Mouse (Mus musculus) CH12.LX (cell line): ENCODE data around the gene AW822073. TPM values are rescaled to one million over a fixed set of nuclear protein-coding genes. Genes with fewer than 3 reads are reported as not detected.
"Not testable (repeated sequence)": the region's sequence is repeated elsewhere in the genome, so short reads cannot be mapped to it uniquely, and the experiment has no call there.

Experiments used
- DNase-seq: peaks from one replicate; pipeline ENCODE4 v3.0.0-alpha.2; 2013; ENCODE audit errors: extremely low read depth
- H3K27ac ChIP-seq: 2 replicates; pipeline ENCODE4 v1.5.1; 2012; ENCODE audit warnings: low read depth, mild to moderate bottlenecking, control low read depth, moderate library complexity; ENCODE audit not compliant: insufficient read depth
- H3K27me3 ChIP-seq: replicated peaks from 2 replicates; pipeline ENCODE3; 2012; ENCODE audit warnings: inconsistent platforms
- H3K36me3 ChIP-seq, 2 experiments: replicated peaks in 1 of 2; 2 replicates each; pipeline versions ENCODE3 to v1.6.1; 2012; ENCODE audit warnings: inconsistent platforms in 1 of 2, low read length in 1 of 2, mild to moderate bottlenecking in 1 of 2, mixed read lengths in 1 of 2, moderate library complexity in 1 of 2; ENCODE audit not compliant: control insufficient read depth in 1 of 2, insufficient read depth in 1 of 2
- H3K4me1 ChIP-seq, 2 experiments: 2 replicates each; pipeline ENCODE4 v1.6.1; 2012; ENCODE audit warnings: inconsistent platforms in 1 of 2, moderate library complexity in 1 of 2; ENCODE audit not compliant: insufficient read depth in 2 of 2, control insufficient read depth in 1 of 2
- H3K4me2 ChIP-seq: 2 replicates; pipeline ENCODE4 v1.6.1; 2012; ENCODE audit warnings: low read depth, mild to moderate bottlenecking, control low read depth; ENCODE audit not compliant: poor library complexity, insufficient read depth, severe bottlenecking
- H3K4me3 ChIP-seq, 3 experiments: fragments of 150-350 bp in 1 of 3; sonication (generic) in 1 of 3; replicated peaks in 1 of 3; 2 replicates each; pipeline versions ENCODE3 to v1.5.1; 2011 to 2012; ENCODE audit warnings: low read depth in 2 of 3, low read length in 2 of 3, mild to moderate bottlenecking in 2 of 3, moderate library complexity in 2 of 3, control low read depth in 1 of 3, improper control_type of control experiment in 1 of 3, inconsistent platforms in 1 of 3, mixed read lengths in 1 of 3; ENCODE audit not compliant: poor library complexity in 1 of 3
- H3K79me2 ChIP-seq: replicated peaks from 2 replicates; pipeline ENCODE4 v1.6.1; 2012; ENCODE audit warnings: mild to moderate bottlenecking, moderate library complexity; ENCODE audit not compliant: control insufficient read depth, poor library complexity, insufficient read depth, severe bottlenecking; ENCODE audit errors: extremely low read depth
- H3K9ac ChIP-seq: 2 replicates; pipeline ENCODE4 v1.6.1; 2012; ENCODE audit warnings: low read depth, mild to moderate bottlenecking, control low read depth, moderate library complexity; ENCODE audit not compliant: insufficient read depth
- H3K9me3 ChIP-seq: replicated peaks from 2 replicates; pipeline ENCODE3; 2012; ENCODE audit warnings: low read length, inconsistent platforms, mixed read lengths
- BHLHE40 ChIP-seq: IDR thresholded peaks from 2 replicates; pipeline ENCODE4 v1.6.1; 2011; ENCODE audit warnings: mild to moderate bottlenecking, low read depth, low read length, improper control_type of control experiment
- CHD2 ChIP-seq: IDR thresholded peaks from 2 replicates; pipeline ENCODE4 v1.6.1; 2011; ENCODE audit warnings: low read length, improper control_type of control experiment
- CTCF ChIP-seq, 2 experiments: IDR thresholded peaks in 1 of 2; conservative IDR thresholded peaks in 1 of 2; 2 replicates each; pipeline ENCODE4 v1.5.1; 2011 to 2012; ENCODE audit warnings: low read depth in 2 of 2, low read length in 2 of 2, improper control_type of control experiment in 1 of 2, inconsistent platforms in 1 of 2, mild to moderate bottlenecking in 1 of 2, moderate library complexity in 1 of 2
- E2F4 ChIP-seq: IDR thresholded peaks from 2 replicates; pipeline ENCODE4 v1.6.1; 2011; ENCODE audit warnings: low read depth, low read length, improper control_type of control experiment; ENCODE audit not compliant: insufficient replicate concordance
- ELF1 ChIP-seq: IDR thresholded peaks from 2 replicates; pipeline ENCODE4 v1.6.1; 2014; ENCODE audit warnings: low read depth, mild to moderate bottlenecking, inconsistent platforms, low read length, improper control_type of control experiment
- EP300 ChIP-seq: IDR thresholded peaks from 2 replicates; pipeline ENCODE4 v1.6.1; 2011; ENCODE audit warnings: low read length, improper control_type of control experiment
- HCFC1 ChIP-seq: IDR thresholded peaks from 2 replicates; pipeline ENCODE4 v1.6.1; 2012; ENCODE audit warnings: low read depth, mild to moderate bottlenecking, inconsistent platforms, low read length, improper control_type of control experiment
- KAT2A ChIP-seq: IDR thresholded peaks from 2 replicates; pipeline ENCODE4 v1.6.1; 2012; ENCODE audit warnings: low read length, improper control_type of control experiment, inconsistent platforms; ENCODE audit not compliant: insufficient replicate concordance
- MAFK ChIP-seq: IDR thresholded peaks from 2 replicates; pipeline ENCODE4 v1.6.1; 2011; ENCODE audit warnings: low read length, improper control_type of control experiment; ENCODE audit not compliant: insufficient replicate concordance
- MAX ChIP-seq: IDR thresholded peaks from 2 replicates; pipeline ENCODE4 v1.6.1; 2011; ENCODE audit warnings: low read length, improper control_type of control experiment
- MAZ ChIP-seq: IDR thresholded peaks from 2 replicates; pipeline ENCODE4 v1.6.1; 2012; ENCODE audit warnings: low read depth, mild to moderate bottlenecking, inconsistent platforms, low read length, improper control_type of control experiment, moderate library complexity
- MYC ChIP-seq: IDR thresholded peaks from 2 replicates; pipeline ENCODE4 v1.6.1; 2011; ENCODE audit warnings: low read depth, mild to moderate bottlenecking, improper control_type of control experiment, low read length
- NRF1 ChIP-seq: IDR thresholded peaks from 2 replicates; pipeline ENCODE4 v1.6.1; 2014; ENCODE audit warnings: low read depth, mild to moderate bottlenecking, inconsistent platforms, low read length, improper control_type of control experiment, moderate library complexity
- POLR2A ChIP-seq: IDR thresholded peaks from 2 replicates; pipeline ENCODE4 v1.6.1; 2011; ENCODE audit warnings: low read depth, mild to moderate bottlenecking, improper control_type of control experiment, low read length
- RAD21 ChIP-seq: IDR thresholded peaks from 2 replicates; pipeline ENCODE4 v1.6.1; 2011; ENCODE audit warnings: low read depth, mild to moderate bottlenecking, low read length, improper control_type of control experiment, moderate library complexity
- RCOR1 ChIP-seq: conservative IDR thresholded peaks from 2 replicates; pipeline ENCODE4 v1.6.1; 2012; ENCODE audit warnings: low read depth, mild to moderate bottlenecking, inconsistent platforms, low read length, improper control_type of control experiment
- SIN3A ChIP-seq: IDR thresholded peaks from 2 replicates; pipeline ENCODE4 v1.6.1; 2012; ENCODE audit warnings: low read length, improper control_type of control experiment, inconsistent platforms
- SMC3 ChIP-seq: IDR thresholded peaks from 2 replicates; pipeline ENCODE4 v1.6.1; 2011; ENCODE audit warnings: low read depth, low read length, improper control_type of control experiment
- TBP ChIP-seq: conservative IDR thresholded peaks from 2 replicates; pipeline ENCODE4 v1.6.1; 2011; ENCODE audit warnings: low read depth, low read length, improper control_type of control experiment
- ZC3H11A ChIP-seq: IDR thresholded peaks from 2 replicates; pipeline ENCODE4 v1.6.1; 2012; ENCODE audit warnings: low read depth, mild to moderate bottlenecking, inconsistent platforms, low read length, improper control_type of control experiment
- ZKSCAN1 ChIP-seq: IDR thresholded peaks from 2 replicates; pipeline ENCODE4 v1.6.1; 2012; ENCODE audit warnings: low read depth, inconsistent platforms, low read length, improper control_type of control experiment, borderline replicate concordance
- dilution Hi-C: fragments of 300-500 bp; cut with MboI; formaldehyde crosslinking; loops from 2 replicates; pipeline ENCODE4 v1.14.3; 2020; ENCODE audit warnings: low sequenced_read_pairs; ENCODE audit not compliant: extremely low pct_unique_long_range_greater_than_20kb, extremely low pct_ligation_motif_present
- in situ Hi-C: fragments of 300-500 bp; cut with MboI; formaldehyde crosslinking; loops from 3 replicates; pipeline ENCODE4 v1.14.3; 2019; ENCODE audit warnings: low sequenced_read_pairs, low pct_ligation_motif_present, low pct_unique_long_range_greater_than_20kb, mixed read lengths
- polyA plus RNA-seq: library from polyadenylated mRNA; unstranded; fragments of >175 nt; gene quantifications from 2 replicates; pipeline ENCODE4 v1.2.1, GENCODE M21; 2012; ENCODE audit warnings: low read depth; ENCODE audit not compliant: insufficient read length
- total RNA-seq, 2 experiments: library from RNA; depleted of rRNA; stranded (reverse); fragments of 300-350 nt in 1 of 2; fragments of >200 nt in 1 of 2; gene quantifications; 2 replicates each; pipeline ENCODE4 v1.2.3; 2012 to 2014

Gene AW822073
- total RNA-seq (2012; rRNA removed) (not detected in 2 replicates), total RNA-seq (2014; rRNA removed) (not detected in 2 replicates), polyA plus RNA-seq (not detected in 2 replicates)

GRCm38 (mm10) chr10:58224827-58225785 lies at the start of gene AW822073:
TSS of gene AW822073 (minus strand) at chr10:58224930.
- H3K9me3 ChIP-seq, H3K4me2 ChIP-seq, H3K79me2 ChIP-seq, dilution Hi-C loops, DNase-seq, H3K9ac ChIP-seq, H3K27ac ChIP-seq, H3K36me3 ChIP-seq, H3K27me3 ChIP-seq, in situ Hi-C loops, H3K4me1 ChIP-seq, H3K4me3 ChIP-seq: not testable (repeated sequence)

DNA sequence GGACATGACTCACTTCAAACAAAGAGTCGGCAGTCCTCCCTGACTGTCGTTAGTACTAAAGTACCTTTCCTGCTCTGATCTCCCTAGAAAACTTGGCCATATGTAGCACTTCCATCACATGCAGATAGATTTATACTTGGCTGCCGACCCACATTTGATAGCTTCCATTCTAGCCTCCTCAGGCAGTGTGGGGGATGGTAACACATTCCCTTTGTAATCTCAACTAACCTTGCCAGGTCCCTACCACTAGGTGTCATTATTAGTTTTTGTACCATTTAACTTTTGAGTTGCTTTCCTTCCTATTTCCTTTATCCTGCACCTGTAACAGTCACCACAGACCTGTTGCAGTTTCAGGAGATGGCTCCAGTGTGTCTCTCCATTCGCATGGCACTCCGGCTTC lies 33.7 kb upstream of the AW822073 start:
- peaks cover 0 to 21% of the 10 kb centered on the region in 2 experiments; a peak in 2 of 4 replicates for H3K4me1 ChIP-seq
- no peak overlapping the region for H3K9ac ChIP-seq
- H3K27me3 ChIP-seq = no peaks in the 10 kb centered on the region
- H3K9me3 ChIP-seq = no peaks in the 10 kb centered on the region
- in situ Hi-C loops (no loop called here), dilution Hi-C loops (no loop called here)
- peak; percentile 33 for DNase-seq
- peaks cover 9 to 44% of the 10 kb centered on the region in 2 experiments for H3K36me3 ChIP-seq
- peaks cover 5% of the 10 kb centered on the region; the same call in 1 of the 2 replicates for H3K79me2 ChIP-seq
- H3K4me3 ChIP-seq = no peak overlapping the region
- TF ChIP-seq CTCF (conservative IDR thresholded peaks at IDR 0.05 in 1 of 2, IDR thresholded peaks at IDR 0.05 in 1 of 2; ENCODE audit: low read depth in 2 of 2, low read length in 2 of 2) (peak in 1 of 2 experiments; percentile 56; a peak in 2 of 4 replicates), RAD21 (peak; percentile 50), MAZ (no peak), NRF1 (no peak), HCFC1 (no peak), E2F4 (no peak), SIN3A (0 out of 2 replicates have a peak, but pooled peaks have one; percentile 36), POLR2A (no peak), TBP (no peak), BHLHE40 (0 out of 2 replicates have a peak, but pooled peaks have one; percentile 7), ZC3H11A (no peak), ELF1 (no peak), ZKSCAN1 (no peak), SMC3 (peak; percentile 33), KAT2A (no peak), CHD2 (peak; percentile 80), RCOR1 (no peak), MAFK (no peak), EP300 (0 out of 2 replicates have a peak, but pooled peaks have one; percentile 15), MYC (no peak), MAX (no peak)
- H3K4me2 ChIP-seq = no peak overlapping the region
- H3K27ac ChIP-seq = no peak overlapping the region
